Mouse (Mus musculus) B cell, adult 2 months (primary cell): ENCODE results near the gene Ephb1.

Experiments
- DNase-seq, 2 experiments: peaks; one replicate each; pipeline ENCODE4 v3.0.0; 2022

The Ephb1 gene

DNA sequence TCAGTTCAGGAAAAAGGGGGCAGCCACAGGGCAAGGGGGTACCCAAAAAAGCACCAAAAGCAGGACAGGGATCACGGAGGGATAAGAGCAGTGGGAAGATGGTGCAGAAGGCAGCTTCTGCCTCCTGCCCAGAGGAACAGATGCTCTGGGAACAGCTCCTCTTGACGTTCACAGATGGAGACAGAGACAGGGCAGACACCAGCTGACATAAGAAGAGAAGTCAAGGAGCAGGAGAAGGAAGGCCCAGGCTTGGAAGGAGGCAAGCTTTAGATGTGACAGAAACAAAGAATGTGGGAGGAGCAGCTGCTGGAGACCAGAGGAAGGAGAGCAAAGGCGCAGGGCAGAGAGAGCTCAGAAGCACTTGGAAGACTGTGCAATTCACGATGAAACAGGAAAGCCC lies 398.3 kb downstream of the Ephb1 start:
- no peak for DNase-seq

DNA sequence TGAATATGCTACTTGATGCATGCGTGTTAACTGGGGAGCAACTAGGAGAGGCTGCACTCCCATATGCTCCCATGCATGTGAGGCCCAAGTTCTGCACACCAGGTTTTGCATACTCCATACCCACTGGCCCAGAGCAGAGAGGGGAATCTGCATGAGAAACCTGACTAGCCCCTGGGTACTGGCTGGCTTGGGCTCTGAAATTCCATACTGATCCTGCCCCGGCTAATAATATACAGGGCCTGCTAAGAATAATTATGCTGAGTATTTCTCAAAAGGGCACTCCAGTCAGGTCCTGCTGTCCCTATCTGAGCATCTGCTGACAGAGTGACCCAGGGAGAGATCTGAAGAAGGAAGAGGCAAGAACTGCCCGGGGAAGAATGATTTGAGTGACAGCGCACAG lies 400.0 kb downstream of the Ephb1 start:
- no peak for DNase-seq

DNA sequence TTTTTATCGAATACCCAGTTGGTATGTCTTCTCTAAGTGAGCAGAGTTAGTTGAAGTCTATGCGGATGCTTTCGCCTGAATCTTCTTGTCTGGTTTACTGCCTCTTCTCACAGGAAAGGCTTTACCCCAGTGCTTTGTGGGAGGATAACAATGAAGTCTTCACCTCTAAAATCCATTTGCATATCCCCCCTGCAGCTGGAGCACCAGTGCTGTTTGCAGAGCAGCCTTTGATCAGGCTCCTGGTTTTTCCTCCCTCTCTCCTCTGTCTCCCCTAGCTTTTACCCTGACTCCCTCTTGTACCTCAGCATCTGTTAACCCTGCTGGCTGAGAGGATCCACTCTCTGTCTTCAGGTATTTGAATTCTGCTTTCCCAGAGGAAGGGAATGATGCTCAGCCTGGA lies 404.4 kb downstream of the Ephb1 start:
- DNase-seq, result no peak

DNA sequence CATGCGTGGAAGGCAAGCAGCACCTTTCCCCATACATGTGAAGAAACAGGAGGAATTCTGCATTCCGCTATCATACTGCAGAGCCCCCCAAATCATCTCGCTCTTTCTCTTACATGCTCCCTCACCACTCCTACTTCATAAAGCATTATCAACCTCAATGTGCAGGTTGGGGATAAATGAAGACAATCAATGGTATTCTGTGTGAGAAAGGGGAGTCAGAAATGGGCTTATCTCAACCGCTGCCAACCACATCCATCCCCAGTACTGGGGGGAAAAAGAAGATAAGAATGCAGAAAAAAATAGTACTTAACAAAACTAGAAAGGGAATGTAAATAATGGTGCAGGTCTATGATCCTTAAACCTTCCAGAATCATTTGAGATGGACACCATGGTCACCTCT lies 408.7 kb downstream of the Ephb1 start:
- no peak for DNase-seq

DNA sequence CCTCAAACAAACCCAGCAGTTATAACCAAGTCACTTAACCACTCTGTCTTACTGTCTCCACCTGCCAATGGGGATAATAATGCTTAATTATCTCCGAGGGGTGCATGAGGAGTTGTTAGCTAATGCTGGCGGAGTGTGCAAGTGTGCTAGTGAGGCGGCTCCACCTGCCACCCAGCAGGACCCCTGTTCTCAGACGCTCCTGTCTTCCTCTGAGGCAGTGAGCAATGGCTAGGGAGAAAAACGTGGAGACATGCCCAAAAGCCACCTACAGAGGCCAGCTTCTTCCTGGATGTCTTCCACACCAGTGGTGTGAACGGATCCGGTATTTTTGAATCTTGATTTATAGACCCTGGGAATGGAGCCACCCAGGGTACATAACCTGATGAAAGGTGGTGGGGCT lies 409.2 kb downstream of the Ephb1 start:
- no peak for DNase-seq

DNA sequence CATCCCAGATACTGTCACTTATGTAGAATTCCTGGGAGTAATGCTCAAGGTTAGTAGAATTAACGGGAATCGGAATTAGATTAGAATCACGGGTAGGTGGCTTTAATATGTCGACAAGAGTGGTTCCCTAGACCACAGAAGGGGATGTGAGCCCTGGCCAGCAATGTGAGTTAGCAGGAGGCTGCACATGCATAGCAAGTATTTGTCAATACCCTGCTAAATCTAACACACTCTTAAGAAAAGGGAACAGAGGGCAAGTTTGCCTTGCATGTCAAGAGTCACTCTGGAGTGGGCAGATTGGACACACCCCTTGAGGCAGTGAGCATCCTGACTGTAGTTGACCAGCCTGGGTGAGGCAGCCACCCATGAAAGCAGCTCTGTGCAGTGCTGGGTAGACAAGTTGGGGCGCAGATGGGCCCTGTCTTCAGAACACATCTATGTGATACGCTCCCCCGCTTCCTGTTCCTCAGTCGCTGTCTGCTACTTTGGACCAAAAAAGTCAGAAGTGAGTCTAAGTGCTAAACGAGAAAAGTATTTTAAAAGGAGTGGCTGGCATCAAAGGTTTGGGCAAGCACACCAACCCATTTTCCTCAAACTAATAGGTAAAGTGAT lies 412.3 kb downstream of the Ephb1 start:
- no peak for DNase-seq

DNA sequence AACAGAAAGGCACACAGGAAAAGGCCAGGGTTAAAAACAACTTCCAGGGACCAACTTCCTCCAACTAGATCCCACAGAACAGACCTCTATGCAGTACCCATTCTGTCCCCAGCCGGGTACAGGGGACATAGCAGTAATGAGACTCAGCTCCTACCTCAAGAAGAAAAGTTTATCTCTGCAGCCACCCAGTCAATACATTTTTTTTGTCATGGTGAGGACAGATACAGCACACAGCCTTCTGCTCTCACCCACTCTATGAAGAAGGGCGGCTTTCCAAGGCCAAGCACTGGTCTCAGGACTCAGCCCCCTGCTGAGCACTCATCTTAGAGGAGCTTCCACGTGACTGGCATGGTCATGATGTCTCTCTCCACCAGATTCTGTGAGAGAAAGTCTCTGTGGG lies 414.3 kb downstream of the Ephb1 start:
- no peak for DNase-seq

DNA sequence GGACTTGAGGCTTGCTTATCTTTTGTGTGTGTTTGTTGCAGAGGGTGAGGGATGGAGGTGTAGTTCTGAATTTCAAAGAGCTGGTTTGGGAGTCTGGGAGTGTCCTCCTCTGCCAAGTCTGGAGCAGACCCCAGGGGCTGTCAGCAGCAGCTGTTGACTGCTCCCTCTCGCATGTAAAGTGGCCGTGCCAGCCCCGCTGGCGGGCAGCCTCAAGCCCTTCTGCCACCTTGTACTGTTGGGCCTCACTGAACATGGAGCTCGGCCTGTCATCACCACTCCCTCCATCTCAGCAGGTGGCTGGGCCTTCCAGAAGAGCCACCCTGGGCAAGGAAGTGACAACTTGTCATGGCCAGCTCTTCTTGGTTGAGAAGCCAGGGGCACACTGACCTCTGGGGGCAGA lies 415.5 kb downstream of the Ephb1 start:
- no peak for DNase-seq

DNA sequence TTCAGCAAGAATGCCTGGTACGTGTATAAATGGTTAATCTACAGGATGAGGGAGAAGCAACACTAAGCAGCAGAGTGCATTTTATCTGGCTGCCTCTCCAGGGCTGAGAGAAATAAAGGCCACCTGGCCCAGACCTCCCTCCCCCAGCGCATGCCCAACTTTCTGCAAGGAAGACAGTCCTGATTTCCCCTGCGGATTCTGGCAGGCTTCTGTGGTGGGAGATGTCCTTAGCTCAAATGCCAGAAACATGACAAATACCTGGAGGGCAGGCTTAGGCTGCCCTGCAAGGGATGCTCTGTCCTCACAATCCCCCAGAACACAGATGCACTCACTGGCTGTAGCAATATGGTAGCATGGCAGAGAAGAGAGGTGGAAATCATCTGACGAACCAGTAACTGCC lies 416.4 kb downstream of the Ephb1 start:
- no peak for DNase-seq

DNA sequence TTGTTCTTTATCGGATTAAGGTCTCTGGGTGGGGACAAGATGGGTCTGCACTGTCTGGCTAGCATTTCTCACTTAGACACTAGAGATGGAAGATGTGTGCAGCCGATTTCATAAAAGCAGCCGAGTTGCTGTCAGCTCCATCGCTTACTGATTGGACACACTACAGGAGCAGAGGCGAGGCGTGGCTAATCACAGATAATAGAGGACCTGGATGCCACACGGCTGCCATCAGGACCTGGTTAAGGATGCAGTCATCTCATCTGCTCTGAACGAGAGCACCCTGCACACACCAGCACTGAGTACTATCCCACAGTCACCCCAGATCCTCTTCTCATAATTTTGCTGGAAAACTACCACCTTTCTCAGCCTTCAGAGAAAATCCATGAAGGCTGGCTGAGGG lies 419.6 kb downstream of the Ephb1 start:
- no peak for DNase-seq

DNA sequence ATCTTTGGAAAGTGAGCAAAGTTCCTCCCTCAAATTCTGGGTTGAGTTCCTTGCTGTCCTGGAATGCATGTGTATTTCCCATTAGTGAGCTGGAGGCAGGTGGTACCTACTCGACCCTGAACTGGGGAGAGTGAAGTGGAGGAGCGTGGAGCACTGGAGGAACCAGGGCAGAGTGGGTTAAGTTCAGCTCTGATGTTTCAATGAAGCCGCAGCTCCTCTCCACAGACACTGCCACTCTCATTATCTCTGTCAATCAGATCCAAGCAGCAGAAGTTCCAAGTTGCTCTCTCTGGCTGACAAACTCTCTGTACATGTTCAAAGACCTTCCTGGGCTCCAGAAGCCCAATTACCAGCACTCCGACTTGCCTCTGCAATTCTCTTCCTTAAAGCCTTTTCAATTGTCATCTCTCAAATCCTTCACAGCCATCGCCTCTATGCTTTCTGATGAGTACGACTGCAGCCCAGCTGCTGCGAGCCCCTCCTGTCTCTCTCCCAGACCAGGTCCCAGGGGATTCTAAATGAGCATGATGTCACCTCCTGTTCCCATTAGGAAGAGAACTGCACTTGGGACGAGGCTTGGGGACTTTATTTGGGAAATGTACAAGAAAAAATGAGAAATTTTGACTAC lies 420.4 kb downstream of the Ephb1 start:
- DNase-seq, result no peak

DNA sequence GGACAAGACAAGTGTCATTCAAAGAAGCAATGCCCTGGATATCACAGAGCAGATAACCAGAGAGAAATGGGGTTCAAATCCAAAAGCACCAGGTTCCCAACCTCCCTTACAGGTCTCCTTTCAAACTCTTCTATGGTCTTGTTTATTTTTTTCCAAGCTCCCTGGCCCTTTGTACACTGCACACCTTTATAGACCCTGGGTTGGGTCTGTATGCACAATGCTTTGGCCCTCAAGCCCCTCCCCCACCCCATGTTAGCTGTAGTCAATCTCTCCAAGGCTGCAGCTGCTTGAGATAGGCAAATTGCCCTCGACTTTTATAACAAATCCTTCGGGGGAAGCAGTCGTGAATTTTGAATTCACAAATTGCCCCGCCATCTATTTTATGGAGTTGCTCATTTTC lies 429.7 kb downstream of the Ephb1 start:
- no peak for DNase-seq

DNA sequence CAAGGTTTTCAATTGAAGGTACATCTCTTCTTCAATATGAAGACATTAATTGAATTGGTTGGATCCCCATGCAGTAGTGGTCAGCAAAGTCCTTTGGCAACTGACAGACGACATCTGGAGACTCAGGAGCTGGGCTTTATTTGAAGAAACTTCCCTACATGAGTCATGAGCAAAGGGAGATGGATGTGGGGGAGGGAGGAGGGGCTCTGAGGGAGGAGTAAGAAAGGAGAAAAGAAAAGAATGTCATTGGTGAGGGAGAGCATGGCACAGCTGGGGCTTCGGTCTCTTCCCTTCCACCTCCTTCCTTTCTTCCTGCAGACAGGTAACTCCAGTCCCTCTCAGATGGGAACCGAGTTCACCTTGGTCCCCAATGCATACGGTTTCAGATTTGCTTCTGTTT lies 431.6 kb downstream of the Ephb1 start:
- no peak for DNase-seq

DNA sequence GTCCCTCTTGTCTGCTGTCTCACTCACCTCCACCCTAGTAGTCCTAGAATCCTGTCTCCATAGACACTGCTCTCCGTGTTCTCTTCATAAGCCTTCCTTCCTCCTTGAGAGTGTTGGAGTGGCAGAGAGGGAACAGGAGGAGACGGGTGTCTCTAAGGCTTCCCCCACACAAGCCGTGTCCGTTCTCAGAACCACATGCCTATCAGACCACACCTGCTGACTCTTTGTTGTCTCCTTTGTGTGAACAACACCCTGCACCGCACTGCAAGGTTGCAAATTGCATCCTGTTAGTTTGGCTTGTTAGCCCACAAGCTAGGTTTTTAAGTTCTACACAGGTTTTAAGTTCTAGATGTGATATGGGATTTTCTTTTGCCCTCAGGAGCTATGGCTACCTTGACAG lies 435.2 kb downstream of the Ephb1 start:
- DNase-seq, result no peak

DNA sequence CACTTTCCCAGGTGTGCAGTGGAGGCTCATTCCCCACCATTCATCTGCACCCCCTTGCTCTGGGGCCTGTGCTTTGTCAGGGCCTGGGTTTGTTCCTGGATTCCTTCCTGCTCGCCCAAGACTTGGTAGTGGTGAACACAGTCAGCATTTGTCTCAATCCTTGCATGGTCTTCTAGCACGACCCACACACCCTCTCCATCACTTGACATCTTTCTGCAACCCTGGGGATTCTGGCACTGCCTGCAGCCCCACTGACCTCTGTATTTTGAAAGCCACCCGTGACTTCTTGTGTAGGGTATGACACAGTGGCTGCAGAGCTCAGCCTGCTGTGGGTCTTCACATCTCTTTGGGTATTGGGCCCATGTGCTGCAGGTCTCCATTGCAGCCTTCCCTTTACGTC lies 435.7 kb downstream of the Ephb1 start:
- no peak for DNase-seq

DNA sequence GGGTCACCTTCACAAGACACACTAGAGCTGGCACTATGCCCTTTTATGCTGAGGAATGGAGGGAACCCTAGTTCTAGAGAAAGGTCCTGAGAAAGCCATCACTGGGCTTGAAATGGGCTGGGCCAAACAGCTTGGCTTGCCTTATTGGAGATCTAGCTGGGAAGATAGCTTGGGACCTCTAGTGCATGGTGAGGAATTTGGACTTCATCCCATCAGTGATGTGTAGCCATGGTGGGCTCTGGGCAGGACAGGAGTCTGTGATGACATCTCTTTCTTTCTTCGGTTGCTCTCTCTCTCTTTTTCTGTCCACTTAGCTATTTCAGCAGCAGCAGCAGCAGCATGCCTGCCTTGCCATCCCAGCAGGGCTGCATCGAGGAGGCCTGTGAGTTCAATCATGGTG lies 439.4 kb downstream of the Ephb1 start:
- DNase-seq, result no peak

DNA sequence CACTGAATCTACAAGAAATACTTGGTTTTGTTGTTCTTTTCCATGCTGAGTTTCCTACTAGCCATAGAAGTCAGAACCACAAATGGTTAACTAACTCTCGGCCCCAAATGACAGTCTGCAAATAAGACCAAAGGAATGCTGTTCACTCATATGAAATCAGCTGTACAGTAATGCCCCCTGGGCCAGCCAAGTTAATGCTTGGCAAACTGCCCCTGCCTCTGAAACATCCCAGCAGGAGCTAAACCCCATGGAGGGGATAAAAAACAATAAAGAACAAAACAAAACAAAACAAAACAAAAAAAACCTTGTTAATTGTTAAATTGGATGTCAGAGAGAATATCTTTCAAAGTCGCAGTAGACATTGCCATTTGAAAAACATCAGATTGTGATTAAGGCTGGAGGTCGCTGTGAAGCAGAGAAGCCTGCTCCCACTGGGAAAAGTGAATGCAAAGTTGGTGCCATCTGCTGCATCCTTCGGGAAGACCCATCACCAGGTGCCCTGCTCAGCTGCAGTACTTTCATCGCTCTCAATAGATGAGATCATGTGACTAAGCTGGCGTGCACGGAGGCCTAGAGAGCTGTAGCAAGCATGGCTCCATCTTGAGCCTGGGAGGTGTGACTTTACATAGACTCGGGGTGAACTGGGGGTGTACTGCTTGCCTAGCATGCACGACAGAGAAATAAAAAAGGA lies 443.2 kb downstream of the Ephb1 start:
- DNase-seq, result no peak

DNA sequence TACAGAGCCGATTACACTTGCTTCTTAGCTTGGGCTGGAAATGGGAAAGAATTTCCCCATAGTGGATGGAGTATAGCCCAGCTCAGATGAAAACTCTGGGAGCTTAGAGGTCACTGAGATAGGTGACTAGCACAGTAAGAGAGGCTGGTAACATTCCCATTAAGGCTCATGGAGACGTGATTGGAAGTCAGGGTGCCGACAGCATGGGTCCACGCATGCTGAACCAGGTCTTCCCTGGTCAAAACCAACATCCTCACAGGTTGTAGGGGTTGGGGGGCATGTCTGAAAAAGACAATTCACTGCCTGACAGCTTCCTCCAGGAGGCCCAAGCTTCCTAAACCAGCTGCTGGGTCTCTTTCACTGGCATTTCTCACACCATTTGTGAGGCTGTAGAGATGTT lies 445.0 kb downstream of the Ephb1 start:
- no peak for DNase-seq

DNA sequence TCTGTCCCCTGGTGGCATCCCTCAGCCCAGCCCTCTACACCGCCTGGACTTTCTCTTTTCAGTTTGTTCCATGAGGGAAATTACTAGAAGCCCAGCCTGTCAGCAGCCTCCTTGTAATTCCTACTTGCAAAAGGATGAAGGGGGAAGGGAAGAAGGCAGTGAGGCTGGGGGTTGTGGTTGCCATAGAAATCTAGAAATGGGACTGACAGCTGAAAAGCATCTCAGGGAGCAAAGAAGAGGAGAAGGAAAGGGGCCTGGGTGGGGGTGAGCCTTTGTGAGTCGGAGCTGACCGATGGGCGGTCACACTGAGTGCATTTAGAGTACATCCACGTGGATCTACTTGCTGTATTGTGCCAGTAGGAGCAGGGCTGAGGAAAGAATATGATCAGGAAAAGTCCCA lies 445.6 kb downstream of the Ephb1 start:
- DNase-seq, result no peak

DNA sequence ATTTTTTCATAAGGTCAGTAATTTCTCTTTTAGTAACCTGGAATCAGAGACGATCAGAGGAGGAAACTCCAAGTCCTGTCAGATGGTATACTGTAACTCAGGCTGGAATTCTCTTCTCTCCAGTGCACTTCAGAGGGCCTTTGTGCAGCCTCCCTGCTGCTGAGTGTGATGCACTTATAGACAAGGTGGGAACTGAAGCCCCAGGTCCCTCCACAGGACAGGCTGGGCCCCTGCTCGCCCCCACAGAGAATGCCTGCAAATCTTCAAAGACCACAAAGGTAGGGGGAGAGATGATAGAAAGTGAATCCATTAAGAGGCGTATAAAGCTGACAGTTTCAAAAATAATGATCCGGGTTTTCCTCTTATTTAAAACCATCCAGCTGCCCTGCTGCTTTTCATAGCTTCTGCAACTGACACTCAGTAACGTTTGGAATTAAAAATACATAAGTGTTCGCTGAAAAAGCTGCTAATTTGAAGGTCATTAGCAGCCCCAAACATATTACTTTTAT lies 446.7 kb downstream of the Ephb1 start:
- no peak for DNase-seq

DNA sequence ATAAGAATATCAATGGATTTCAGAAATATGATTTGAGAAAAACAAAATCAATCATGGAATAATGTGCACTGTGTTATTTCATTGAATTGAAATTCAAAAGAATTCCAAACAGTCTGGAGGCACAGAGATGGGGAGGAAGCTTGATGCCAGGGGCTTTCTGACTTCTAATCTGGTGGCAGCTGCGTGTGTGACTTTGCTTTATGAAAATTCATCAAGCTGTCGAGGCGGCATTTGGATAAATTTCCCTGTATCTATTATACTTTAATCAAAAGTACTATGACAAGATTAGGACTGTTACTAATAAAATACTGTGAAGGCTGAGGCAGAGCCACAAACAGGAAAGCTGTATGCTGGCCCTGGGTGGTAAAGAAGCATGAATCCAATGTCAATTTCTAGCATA lies 451.1 kb downstream of the Ephb1 start:
- DNase-seq, result no peak

DNA sequence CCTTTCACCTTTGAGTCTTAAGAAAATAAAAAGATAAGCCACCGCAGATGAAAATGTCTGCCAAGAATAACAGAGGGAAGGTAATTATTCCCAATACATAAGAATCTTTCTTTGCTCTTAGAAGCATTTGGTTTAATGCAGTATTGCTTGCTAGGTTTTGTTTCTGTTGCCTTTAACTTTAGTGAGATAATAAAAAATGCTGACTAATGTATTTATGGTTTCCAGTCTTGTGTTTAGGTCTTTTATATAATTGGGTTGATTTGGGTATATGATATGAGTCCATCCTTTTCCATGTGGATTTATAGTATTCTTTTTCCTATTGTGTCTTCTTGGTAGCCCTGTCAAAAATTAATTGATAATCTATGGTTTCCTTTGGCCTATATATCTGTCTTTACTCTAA lies 456.6 kb downstream of the Ephb1 start:
- DNase-seq, result no peak

DNA sequence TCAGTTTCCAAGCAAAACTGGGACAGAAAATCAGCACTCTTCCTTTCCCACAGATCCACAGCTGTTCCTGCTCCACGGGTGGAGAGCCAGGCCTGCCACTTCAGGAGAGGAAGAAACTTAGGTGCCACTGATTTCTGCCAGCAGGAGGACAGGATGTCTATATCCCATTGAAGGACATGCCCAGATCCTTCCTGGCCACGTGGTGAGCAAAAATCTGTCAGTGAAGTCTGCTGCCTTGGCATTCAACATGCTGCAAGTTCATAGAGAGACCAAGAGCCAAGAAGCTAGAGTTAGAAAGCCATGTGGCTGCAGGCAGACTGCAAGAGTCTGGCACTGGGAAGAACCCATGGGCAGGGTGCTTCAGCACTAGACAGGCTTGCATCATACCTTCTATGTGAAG lies 471.2 kb downstream of the Ephb1 start:
- DNase-seq, result no peak

DNA sequence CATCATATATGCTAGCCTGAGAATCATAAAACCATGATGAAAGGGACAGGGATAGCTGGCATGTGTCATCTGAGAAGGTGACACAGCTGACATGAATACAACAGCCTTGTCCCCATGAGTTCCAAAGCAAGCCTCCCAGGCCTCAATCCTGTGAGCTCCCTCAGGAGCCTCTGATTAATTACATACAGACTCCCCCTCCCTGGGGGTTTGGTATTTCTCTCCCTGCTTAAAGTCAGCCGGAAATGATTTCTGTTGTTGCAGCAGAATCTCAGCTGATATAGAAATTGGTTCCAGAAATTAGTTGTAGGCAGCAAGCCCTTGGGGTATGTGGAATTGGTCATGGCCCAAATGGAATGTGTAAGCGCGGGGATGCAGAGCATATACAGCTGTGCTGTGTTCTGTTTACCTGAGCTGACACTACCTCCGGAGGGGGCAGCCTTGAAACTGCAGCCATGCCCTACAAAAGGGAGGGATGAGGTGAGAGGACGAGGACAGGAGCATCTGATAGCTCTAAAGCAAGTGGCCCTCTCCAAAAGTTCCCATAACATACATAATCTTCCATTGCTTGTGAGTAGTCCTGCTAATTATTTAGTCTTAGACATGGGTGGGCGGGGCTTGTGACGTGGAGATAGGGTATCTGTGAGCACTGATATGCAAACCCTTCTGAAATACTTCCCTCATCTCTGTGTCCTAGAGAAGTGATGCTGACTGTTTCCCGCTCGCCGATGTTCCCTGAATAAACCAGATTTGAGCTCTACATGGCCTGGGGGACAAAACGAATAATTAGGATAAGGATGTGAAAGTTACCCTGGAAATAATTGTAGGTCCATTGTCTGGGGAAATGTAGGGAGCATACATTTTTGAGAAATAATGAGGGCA lies 477.1 kb downstream of the Ephb1 start:
- no peak for DNase-seq
